Mouse (Mus musculus) small intestine, adult 2 months (tissue): ENCODE data around the gene Prpf40b.

ENCODE experiments used
- CTCF ChIP-seq: fragments of 200-500 bp; IDR thresholded peaks from 2 replicates; pipeline ENCODE4 v1.5.1; 2012; ENCODE audit warnings: low read depth, mild to moderate bottlenecking, control low read depth, inconsistent platforms, low read length, moderate library complexity, mixed read lengths; ENCODE audit not compliant: insufficient replicate concordance, insufficient read length; ENCODE audit errors: extremely low read depth
- POLR2A ChIP-seq: fragments of 200-500 bp; IDR thresholded peaks from 2 replicates; pipeline ENCODE4 v1.6.1; 2012; ENCODE audit warnings: low read depth, mild to moderate bottlenecking, control low read depth, inconsistent platforms, low read length, moderate library complexity

DNA sequence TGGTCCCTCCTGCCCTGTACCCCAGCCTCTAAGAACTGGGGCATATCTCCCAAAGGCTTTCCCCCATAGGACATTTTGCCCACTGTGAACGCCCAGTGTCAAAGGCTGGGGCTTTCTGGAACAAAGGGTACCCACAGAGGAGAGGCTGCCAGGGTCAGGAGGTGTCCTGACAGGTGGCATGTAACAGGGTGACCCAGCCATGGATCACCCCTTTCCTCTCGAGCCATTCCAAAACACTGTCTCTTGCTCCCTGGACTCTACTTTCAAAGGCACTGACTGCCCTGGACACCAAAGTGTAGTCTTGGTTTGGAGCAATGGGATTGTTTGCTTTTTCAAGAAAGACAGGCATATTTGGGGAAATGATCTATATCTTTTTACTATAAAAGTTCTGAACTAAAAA, 35.4 kb downstream of the Prpf40b start:
- TF ChIP-seq POLR2A = no peak
- TF ChIP-seq CTCF = no peak
